Mouse (Mus musculus) limb, embryonic 11.5 days (tissue): ENCODE measurements around the gene Wnt2b. TPM values are rescaled to one million over a fixed set of nuclear protein-coding genes. Genes with fewer than 3 reads are reported as not detected.
A peak's percentile ranks its signal among the peaks of the same experiment; 100 is the strongest.

Experiments
- ATAC-seq: fragments of 200-750 bp; cut with Nextera tagmentation; 2 replicates; pipeline ENCODE4 v1.8.0; 2017; ENCODE audit warnings: low read depth; ENCODE audit not compliant: insufficient number of reproducible peaks, low FRiP score, low TSS enrichment
- DNase-seq: peaks from one replicate; pipeline ENCODE4 v3.0.0-alpha.2; 2015; ENCODE audit warnings: low spot score
- H3K27ac ChIP-seq: fragments of 300-500 bp; sonication (generic); replicated peaks from 2 replicates; pipeline ENCODE4 v1.5.1; 2014; ENCODE audit warnings: low read depth, mild to moderate bottlenecking, low read length
- H3K27me3 ChIP-seq: fragments of 300-500 bp; sonication (generic); 2 replicates; pipeline ENCODE4 v1.6.1; 2014; ENCODE audit warnings: mild to moderate bottlenecking, low read length, mixed read lengths; ENCODE audit not compliant: control insufficient read depth, insufficient read depth
- H3K36me3 ChIP-seq: fragments of 300-500 bp; sonication (generic); 2 replicates; pipeline ENCODE4 v1.6.1; 2014; ENCODE audit warnings: mild to moderate bottlenecking, low read length, moderate library complexity, mixed read lengths; ENCODE audit not compliant: control insufficient read depth, insufficient read depth
- H3K4me1 ChIP-seq: fragments of 300-500 bp; sonication (generic); 2 replicates; pipeline ENCODE4 v1.6.1; 2014; ENCODE audit warnings: low read length, mixed read lengths; ENCODE audit not compliant: control insufficient read depth, insufficient read depth
- H3K4me2 ChIP-seq: fragments of 300-500 bp; sonication (generic); 2 replicates; pipeline ENCODE4 v1.6.1; 2014; ENCODE audit warnings: low read depth, mild to moderate bottlenecking, moderate library complexity; ENCODE audit not compliant: severe bottlenecking
- H3K4me3 ChIP-seq: fragments of 300-500 bp; sonication (generic); 2 replicates; pipeline ENCODE4 v1.5.1; 2014; ENCODE audit warnings: low read depth, low read length
- H3K9ac ChIP-seq: fragments of 300-500 bp; sonication (generic); 2 replicates; pipeline ENCODE4 v1.6.1; 2014; ENCODE audit warnings: mild to moderate bottlenecking, low read length
- H3K9me3 ChIP-seq: fragments of 300-500 bp; sonication (generic); 2 replicates; pipeline ENCODE4 v1.6.1; 2016; ENCODE audit warnings: low read length; ENCODE audit not compliant: control insufficient read depth
- WGBS: fragments of 180-500 bp; shearing (Covaris S2); extraction: QIAGEN DNeasy Blood & Tissue Kit; methylation state at CpG from one replicate; pipeline ENCODE4 v1.1.7; 2014; 5-methylcytosine and 5-hydroxymethylcytosine counted together
- polyA plus RNA-seq: library from polyadenylated mRNA; unstranded; fragments of >200 nt; fragmentation: Nextera tagmentation; extraction: Ambion mirVana; gene quantifications from 2 replicates; pipeline ENCODE4 v1.2.1, GENCODE M21; 2014

Wnt2b gene
- polyA plus RNA-seq, 1 experiment from 2014 or later: 0.43 TPM

DNA sequence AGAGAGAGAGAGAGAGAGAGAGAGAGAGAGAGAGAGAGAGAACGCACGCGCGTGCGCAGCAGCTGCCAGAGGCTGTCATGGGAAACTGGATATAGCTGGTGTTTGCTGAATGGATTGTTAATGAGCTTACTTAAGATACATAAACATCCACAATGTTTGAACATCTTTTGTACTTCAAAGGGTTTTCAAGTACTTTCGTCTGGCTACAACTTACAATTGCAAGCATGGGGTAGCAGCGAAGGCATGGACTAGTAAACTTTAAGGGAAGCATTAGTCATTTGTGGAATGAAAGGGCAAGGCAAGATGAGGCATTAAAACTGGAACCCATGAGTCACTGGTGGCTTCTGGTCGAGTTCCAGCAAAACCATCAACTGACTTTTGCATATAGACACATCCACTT lies 38.8 kb upstream of the Wnt2b start:
- H3K4me3 ChIP-seq: no peak overlapping the region
- no peak overlapping the region for H3K27ac ChIP-seq
- 83% methylated on average over 8 of the region's 8 CpGs for WGBS
- H3K9me3 ChIP-seq: no peaks in the 10 kb centered on the region
- no peak for ATAC-seq
- H3K4me1 ChIP-seq: 0 out of 2 replicates have a peak, but pooled peaks cover 4% of the 10 kb centered on the region
- no peak for DNase-seq
- H3K9ac ChIP-seq: no peak overlapping the region
- H3K36me3 ChIP-seq: peaks cover 9% of the 10 kb centered on the region; the same call in 1 of the 2 replicates
- no peaks in the 10 kb centered on the region for H3K27me3 ChIP-seq
- H3K4me2 ChIP-seq: no peak overlapping the region

DNA sequence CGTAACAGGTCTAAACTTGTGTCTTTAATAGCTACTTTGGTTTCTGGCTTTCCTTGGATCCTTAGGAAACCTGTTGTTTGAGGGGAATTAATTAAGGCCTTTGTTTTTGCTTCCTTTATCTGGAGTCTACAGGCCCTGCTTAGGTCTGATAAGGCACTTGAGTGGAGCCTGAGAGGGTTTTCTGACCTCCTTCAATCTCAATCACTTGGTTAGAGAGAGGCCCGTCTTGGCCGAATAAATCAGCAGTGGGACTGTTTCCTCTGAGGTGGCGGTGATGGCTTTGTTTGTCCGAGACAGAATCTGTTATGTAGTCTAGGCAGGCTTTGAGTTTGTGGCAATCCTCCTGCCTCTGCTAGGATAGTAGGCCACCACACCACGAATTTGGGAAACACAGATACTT lies 35.8 kb upstream of the Wnt2b start:
- Histone ChIP-seq H3K4me1 (peaks cover 11% of the 10 kb centered on the region), H3K9me3 (no peaks in the 10 kb centered on the region), H3K27ac (no peak overlapping the region), H3K9ac (no peak overlapping the region), H3K4me3 (no peak overlapping the region), H3K4me2 (no peak overlapping the region), H3K27me3 (no peaks in the 10 kb centered on the region), H3K36me3 (0 out of 2 replicates have a peak, but pooled peaks cover 2% of the 10 kb centered on the region)
- DNase-seq (no peak), ATAC-seq (no peak)
- WGBS: 50% methylated on average over 6 of the region's 6 CpGs

DNA sequence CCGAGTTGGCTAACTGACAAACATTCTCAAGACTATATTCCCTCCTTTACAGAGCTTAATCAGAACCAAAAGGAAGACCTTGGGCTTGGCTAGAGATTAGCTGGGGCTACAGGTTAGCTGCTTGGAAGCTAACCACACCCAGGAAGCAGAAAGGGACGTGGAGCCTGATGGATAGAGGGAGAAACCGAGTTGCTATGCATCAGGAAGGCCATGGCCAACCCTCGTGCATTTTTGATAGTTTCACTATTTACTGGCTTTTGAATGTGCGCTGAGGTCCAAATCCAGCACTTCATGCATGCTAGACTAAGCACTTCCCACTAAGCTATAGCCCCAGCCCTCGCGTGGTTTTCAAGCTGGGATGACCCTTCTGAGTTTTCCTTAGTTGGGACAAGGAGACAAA lies 34.0 kb upstream of the Wnt2b start:
- DNase-seq (no peak), ATAC-seq (no peak)
- peaks cover 11% of the 10 kb centered on the region for H3K4me1 ChIP-seq
- H3K36me3 ChIP-seq: no peaks in the 10 kb centered on the region
- H3K27me3 ChIP-seq: no peaks in the 10 kb centered on the region
- no peak overlapping the region for H3K4me2 ChIP-seq
- H3K9ac ChIP-seq: no peak overlapping the region
- no peak overlapping the region for H3K4me3 ChIP-seq
- no peak overlapping the region for H3K27ac ChIP-seq
- WGBS: 86% methylated on average over 7 of the region's 7 CpGs
- H3K9me3 ChIP-seq: no peaks in the 10 kb centered on the region

DNA sequence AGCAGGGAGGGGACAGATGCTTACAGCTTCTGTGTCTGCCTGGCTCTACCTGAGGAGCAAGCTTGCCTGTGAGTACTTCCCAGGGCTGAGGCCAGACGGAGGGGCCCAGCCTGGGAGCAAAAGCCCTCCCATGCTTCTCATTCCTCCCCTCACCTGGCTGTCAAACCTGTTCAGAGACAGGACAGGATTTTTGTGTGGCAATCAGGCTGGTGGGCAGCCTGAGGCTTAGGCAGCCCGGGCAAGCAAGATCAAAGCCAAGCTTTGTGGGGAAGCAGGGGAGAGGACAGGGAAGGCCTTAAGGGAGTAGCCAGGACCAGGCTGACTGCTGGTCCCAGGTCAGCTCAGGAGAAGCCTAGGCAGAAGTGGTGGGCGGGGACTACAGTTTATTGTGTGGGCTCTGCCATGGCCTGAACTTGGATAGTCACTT lies 32.7 kb upstream of the Wnt2b start:
- peak overlapping the region; percentile 63; the same call in 1 of the 2 replicates for H3K27ac ChIP-seq
- H3K9me3 ChIP-seq: no peaks in the 10 kb centered on the region
- 32% methylated on average over 3 of the region's 3 CpGs for WGBS
- H3K4me1 ChIP-seq: peaks cover 11% of the 10 kb centered on the region
- ATAC-seq: no peak
- H3K4me2 ChIP-seq: no peak overlapping the region
- no peaks in the 10 kb centered on the region for H3K36me3 ChIP-seq
- DNase-seq: peak; percentile 37
- H3K9ac ChIP-seq: no peak overlapping the region
- H3K27me3 ChIP-seq: no peaks in the 10 kb centered on the region
- H3K4me3 ChIP-seq: no peak overlapping the region

DNA sequence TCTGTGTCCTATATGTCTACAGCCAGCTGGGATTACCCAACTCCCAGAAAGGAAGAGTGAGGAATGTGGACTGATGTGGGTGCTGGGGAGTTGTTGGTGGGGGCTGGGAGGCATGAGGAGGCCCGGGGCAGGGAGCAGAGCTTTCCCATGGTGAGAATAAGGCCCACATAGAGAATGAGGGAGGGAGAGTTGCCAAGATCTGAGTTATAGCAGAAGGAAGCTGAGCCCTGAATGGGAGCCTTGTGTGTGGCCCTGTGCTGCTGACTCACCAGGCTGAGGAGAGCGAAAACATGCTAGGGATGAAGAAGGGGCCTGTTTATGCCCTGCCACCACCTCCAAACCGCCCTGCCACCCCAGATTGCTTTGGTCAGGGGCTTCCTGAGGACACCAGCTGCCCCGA lies 32.1 kb upstream of the Wnt2b start:
- Histone ChIP-seq H3K36me3 (no peaks in the 10 kb centered on the region), H3K9ac (no peak overlapping the region), H3K4me2 (no peak overlapping the region), H3K27ac (peak overlapping the region; percentile 63; the same call in 1 of the 2 replicates), H3K4me1 (peaks cover 11% of the 10 kb centered on the region), H3K4me3 (no peak overlapping the region), H3K9me3 (no peaks in the 10 kb centered on the region), H3K27me3 (no peaks in the 10 kb centered on the region)
- 50% methylated on average over 4 of the region's 4 CpGs for WGBS
- DNase-seq: no peak
- no peak for ATAC-seq

DNA sequence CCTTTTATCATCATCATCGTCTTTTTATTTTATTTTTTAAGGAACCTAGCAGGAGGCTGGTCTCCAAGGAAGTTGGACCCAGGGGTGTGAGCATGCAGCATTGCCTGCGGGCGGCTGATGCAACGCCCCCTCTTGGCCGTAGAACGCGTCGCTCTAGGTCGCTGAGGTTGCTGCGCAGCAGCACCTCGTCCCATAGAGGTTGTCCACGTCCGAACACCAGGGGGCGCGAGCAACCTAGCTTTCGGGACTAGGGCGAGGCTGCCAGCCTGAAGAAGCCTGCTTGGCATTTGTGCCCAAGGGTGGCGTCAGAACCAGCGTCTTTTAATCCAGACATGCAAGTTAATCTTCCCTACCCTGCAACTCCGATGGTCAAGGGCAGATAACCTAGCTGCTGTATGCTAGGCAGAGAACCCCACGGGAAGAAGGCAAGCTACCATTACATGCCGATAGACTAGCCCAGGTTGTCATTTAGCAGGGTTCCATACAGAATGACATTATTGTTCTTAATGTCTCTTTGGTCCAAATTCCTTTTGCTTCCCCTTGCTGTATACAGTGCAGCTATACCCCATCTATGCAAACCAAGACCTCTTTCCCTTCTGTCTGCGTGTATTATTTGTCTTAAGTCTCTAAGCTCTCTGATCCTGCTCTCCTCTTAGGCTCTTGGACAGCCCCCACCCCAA lies 31.1 kb upstream of the Wnt2b start:
- peak; percentile 75 for ATAC-seq
- no peaks in the 10 kb centered on the region for H3K27me3 ChIP-seq
- 14% methylated on average over 23 of the region's 23 CpGs for WGBS
- H3K27ac ChIP-seq: no peak overlapping the region
- peaks cover 7% of the 10 kb centered on the region for H3K4me1 ChIP-seq
- no peak overlapping the region for H3K4me3 ChIP-seq
- DNase-seq: peak; percentile 92
- H3K36me3 ChIP-seq: no peaks in the 10 kb centered on the region
- no peak overlapping the region for H3K4me2 ChIP-seq
- no peaks in the 10 kb centered on the region for H3K9me3 ChIP-seq
- no peak overlapping the region for H3K9ac ChIP-seq

DNA sequence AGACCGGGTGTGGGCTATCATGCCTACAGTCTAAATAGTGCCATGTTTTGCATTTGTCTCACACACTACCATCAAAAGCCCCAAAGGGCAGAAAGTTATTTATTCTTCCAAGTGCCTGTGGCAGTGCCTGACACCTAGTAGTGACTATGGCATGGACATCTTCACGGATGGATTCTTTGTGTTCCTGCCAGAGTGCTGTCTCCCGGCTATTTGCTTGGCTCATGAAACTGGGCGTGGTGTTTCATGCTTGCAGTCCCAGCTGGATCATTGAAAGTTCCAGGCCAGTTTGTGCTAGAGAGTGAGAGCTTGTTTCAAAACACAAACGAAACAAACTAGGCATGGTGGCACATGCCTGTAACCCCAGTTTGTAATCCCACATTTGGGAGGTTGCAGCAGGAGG lies 30.0 kb upstream of the Wnt2b start:
- no peak for DNase-seq

DNA sequence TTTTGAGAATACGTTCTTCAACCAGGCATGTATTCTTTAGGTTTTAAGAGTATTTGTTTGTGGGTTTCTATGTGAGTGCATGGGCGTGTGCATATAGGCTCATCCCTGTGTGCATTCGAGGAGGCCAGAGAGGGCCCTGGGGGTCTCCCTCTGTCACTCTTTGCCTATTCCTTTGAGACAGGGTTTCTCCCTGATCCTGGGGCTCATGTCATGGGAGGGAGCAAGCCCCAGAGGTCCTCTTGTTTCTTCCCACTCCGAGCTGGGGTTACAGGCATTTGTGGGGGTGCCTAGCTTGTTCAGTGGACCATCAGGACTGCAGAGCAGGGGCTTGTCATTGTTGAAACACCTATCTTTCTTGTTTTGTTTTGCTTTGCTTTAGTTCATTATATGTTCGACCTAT lies 26.2 kb upstream of the Wnt2b start:
- ATAC-seq (no peak), DNase-seq (peak; percentile 3)
- 81% methylated on average over 5 of the region's 5 CpGs for WGBS
- no peak overlapping the region for H3K4me3 ChIP-seq
- no peaks in the 10 kb centered on the region for H3K36me3 ChIP-seq
- no peak overlapping the region for H3K27ac ChIP-seq
- H3K9ac ChIP-seq: no peak overlapping the region
- no peaks in the 10 kb centered on the region for H3K27me3 ChIP-seq
- no peaks in the 10 kb centered on the region for H3K9me3 ChIP-seq
- H3K4me1 ChIP-seq: no peaks in the 10 kb centered on the region
- no peak overlapping the region for H3K4me2 ChIP-seq

More for the DNA sequence above, 30.0 kb upstream of the Wnt2b start:
- Histone ChIP-seq H3K27me3 (no peaks in the 10 kb centered on the region), H3K4me3 (no peak overlapping the region), H3K4me1 (peaks cover 7% of the 10 kb centered on the region), H3K9me3 (no peaks in the 10 kb centered on the region), H3K27ac (no peak overlapping the region), H3K4me2 (no peak overlapping the region), H3K9ac (no peak overlapping the region), H3K36me3 (no peaks in the 10 kb centered on the region)
- no peak for ATAC-seq
- WGBS: 81% methylated on average over 5 of the region's 5 CpGs

DNA sequence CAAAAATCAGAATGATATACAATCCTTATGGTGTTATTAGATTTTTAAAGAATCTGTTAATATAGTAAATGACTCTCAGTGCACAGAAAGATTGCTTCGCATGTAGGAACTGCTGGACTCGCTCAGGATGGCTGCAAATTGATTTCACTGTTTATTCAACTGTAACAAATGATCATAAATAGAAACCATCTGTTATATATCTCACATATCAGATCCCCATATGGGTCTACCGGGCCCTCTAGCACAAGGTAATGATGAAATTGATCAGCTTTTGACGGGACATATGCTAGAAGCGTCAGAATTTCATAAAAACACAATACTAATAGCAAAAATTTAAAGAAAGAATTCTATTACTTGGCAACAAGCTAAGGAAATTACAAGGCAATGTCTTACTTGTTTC lies 18.0 kb upstream of the Wnt2b start:
- WGBS: 81% methylated on average over 5 of the region's 5 CpGs
- no peaks in the 10 kb centered on the region for H3K4me1 ChIP-seq
- H3K36me3 ChIP-seq: no peaks in the 10 kb centered on the region
- H3K27ac ChIP-seq: no peak overlapping the region
- H3K4me2 ChIP-seq: no peak overlapping the region
- no peaks in the 10 kb centered on the region for H3K27me3 ChIP-seq
- DNase-seq (peak; percentile 12), ATAC-seq (no peak)
- H3K9me3 ChIP-seq: no peaks in the 10 kb centered on the region
- H3K9ac ChIP-seq: no peak overlapping the region
- H3K4me3 ChIP-seq: no peak overlapping the region
